Mouse (Mus musculus): ENCODE measurements around the gene Rasgef1c.

Rasgef1c gene

GRCm38 (mm10) chr11:49923539-49923938 is 21.9 kb downstream of the Rasgef1c start:
- DNase-seq (ENCODE audit: extremely low read depth, insufficient read length, low spot score) = no peak

GRCm38 (mm10) chr11:49926183-49926582 is 24.5 kb downstream of the Rasgef1c start:
- no peak for DNase-seq (ENCODE audit: extremely low read depth, insufficient read length, low spot score)

- no peak for DNase-seq (ENCODE audit: extremely low read depth, insufficient read length, low spot score)
Observed at GRCm38 (mm10) chr11:49927169-49927568, 25.5 kb downstream of the Rasgef1c start.

GRCm38 (mm10) chr11:49927670-49928069 is 26.0 kb downstream of the Rasgef1c start:
- DNase-seq (ENCODE audit: extremely low read depth, insufficient read length, low spot score) = no peak

GRCm38 (mm10) chr11:49931037-49931625 is 29.5 kb downstream of the Rasgef1c start:
- DNase-seq (ENCODE audit: extremely low read depth, insufficient read length, low spot score) = no peak

GRCm38 (mm10) chr11:49931853-49932252 is 30.2 kb downstream of the Rasgef1c start:
- no peak for DNase-seq (ENCODE audit: extremely low read depth, insufficient read length, low spot score)

- DNase-seq (ENCODE audit: extremely low read depth, insufficient read length, low spot score) = no peak
Observed at GRCm38 (mm10) chr11:49933811-49934210, 32.2 kb downstream of the Rasgef1c start.

- DNase-seq (ENCODE audit: extremely low read depth, insufficient read length, low spot score) = peak; percentile 33
Observed at GRCm38 (mm10) chr11:49934322-49934721, 32.7 kb downstream of the Rasgef1c start.

GRCm38 (mm10) chr11:49936458-49936857 is 34.8 kb downstream of the Rasgef1c start:
- DNase-seq (ENCODE audit: extremely low read depth, insufficient read length, low spot score) = no peak

GRCm38 (mm10) chr11:49937779-49938178 is 36.1 kb downstream of the Rasgef1c start:
- no peak for DNase-seq (ENCODE audit: extremely low read depth, insufficient read length, low spot score)

- DNase-seq (ENCODE audit: extremely low read depth, insufficient read length, low spot score) = no peak
Observed at GRCm38 (mm10) chr11:49938258-49939164, 36.9 kb downstream of the Rasgef1c start.

GRCm38 (mm10) chr11:49942841-49943240 is 41.2 kb downstream of the Rasgef1c start:
- DNase-seq (ENCODE audit: extremely low read depth, insufficient read length, low spot score) = no peak

GRCm38 (mm10) chr11:49943901-49944300 is 42.3 kb downstream of the Rasgef1c start:
- DNase-seq (ENCODE audit: extremely low read depth, insufficient read length, low spot score) = no peak

GRCm38 (mm10) chr11:49945726-49946125 is 44.1 kb downstream of the Rasgef1c start:
- no peak for DNase-seq (ENCODE audit: extremely low read depth, insufficient read length, low spot score)

- no peak for DNase-seq (ENCODE audit: extremely low read depth, insufficient read length, low spot score)
Observed at GRCm38 (mm10) chr11:49949839-49950238, 48.2 kb downstream of the Rasgef1c start.

- no peak for DNase-seq (ENCODE audit: extremely low read depth, insufficient read length, low spot score)
Observed at GRCm38 (mm10) chr11:49953616-49954015, 52.0 kb downstream of the Rasgef1c start.

- no peak for DNase-seq (ENCODE audit: extremely low read depth, insufficient read length, low spot score)
Observed at GRCm38 (mm10) chr11:49955577-49956261, 54.1 kb downstream of the Rasgef1c start.

GRCm38 (mm10) chr11:49958017-49958416 is 56.4 kb downstream of the Rasgef1c start:
- no peak for DNase-seq (ENCODE audit: extremely low read depth, insufficient read length, low spot score)

GRCm38 (mm10) chr11:49961098-49961740 is 59.6 kb downstream of the Rasgef1c start:
- DNase-seq (ENCODE audit: extremely low read depth, insufficient read length, low spot score) = peak; percentile 23

GRCm38 (mm10) chr11:49965320-49965719 is 63.7 kb downstream of the Rasgef1c start:
- DNase-seq (ENCODE audit: extremely low read depth, insufficient read length, low spot score) = no peak

- DNase-seq (ENCODE audit: extremely low read depth, insufficient read length, low spot score) = no peak
Observed at GRCm38 (mm10) chr11:49969692-49970091, 68.1 kb downstream of the Rasgef1c start.

Data from 3134 (cell line).